Mouse (Mus musculus): ENCODE measurements around the gene Man2a1. TPM values are rescaled to one million over a fixed set of nuclear protein-coding genes. Genes with fewer than 3 reads are reported as not detected.

Gene Man2a1
- polyA plus RNA-seq, 1 experiment from 2014 or later, result 4.8 TPM

- no peak overlapping the region for H3K27ac ChIP-seq (replicated peaks; ENCODE audit: low read depth, low read length)
- no peaks in the 10 kb centered on the region for H3K36me3 ChIP-seq (ENCODE audit: control insufficient read depth, insufficient read depth, low read length)
- WGBS, result 89% methylated on average over 3 of the region's 3 CpGs
- H3K9ac ChIP-seq (ENCODE audit: low read length), result no peak overlapping the region
- H3K4me3 ChIP-seq (ENCODE audit: low read depth, low read length), result no peak overlapping the region
- no peak for DNase-seq (ENCODE audit: low spot score)
- no peaks in the 10 kb centered on the region for H3K9me3 ChIP-seq (ENCODE audit: control insufficient read depth, low read length)
- no peak for ATAC-seq (ENCODE audit: insufficient number of reproducible peaks, low FRiP score, low TSS enrichment, low read depth)
- no peaks in the 10 kb centered on the region for H3K4me1 ChIP-seq (ENCODE audit: control insufficient read depth, insufficient read depth, low read length)
- H3K27me3 ChIP-seq (ENCODE audit: control insufficient read depth, insufficient read depth, low read length), result no peaks in the 10 kb centered on the region
- no peak overlapping the region for H3K4me2 ChIP-seq (ENCODE audit: low read depth, severe bottlenecking)
Measured at GRCm38 (mm10) chr17:64592788-64593187, 7.7 kb upstream of the Man2a1 start.

GRCm38 (mm10) chr17:64597770-64598169 is 2.8 kb upstream of the Man2a1 start:
- H3K4me2 ChIP-seq (ENCODE audit: low read depth, severe bottlenecking), result no peak overlapping the region
- peaks cover 4% of the 10 kb centered on the region; the same call in 1 of the 2 replicates for H3K4me1 ChIP-seq (ENCODE audit: control insufficient read depth, insufficient read depth, low read length)
- WGBS, result 83% methylated on average over 9 of the region's 9 CpGs
- no peaks in the 10 kb centered on the region for H3K36me3 ChIP-seq (ENCODE audit: control insufficient read depth, insufficient read depth, low read length)
- no peak overlapping the region for H3K27ac ChIP-seq (replicated peaks; ENCODE audit: low read depth, low read length)
- no peaks in the 10 kb centered on the region for H3K27me3 ChIP-seq (ENCODE audit: control insufficient read depth, insufficient read depth, low read length)
- H3K9ac ChIP-seq (ENCODE audit: low read length), result no peak overlapping the region
- ATAC-seq (ENCODE audit: insufficient number of reproducible peaks, low FRiP score, low TSS enrichment, low read depth) (no peak), DNase-seq (ENCODE audit: low spot score) (no peak)
- H3K4me3 ChIP-seq (ENCODE audit: low read depth, low read length), result no peak overlapping the region
- no peaks in the 10 kb centered on the region for H3K9me3 ChIP-seq (ENCODE audit: control insufficient read depth, low read length)

- Histone ChIP-seq H3K4me2 (ENCODE audit: low read depth, severe bottlenecking) (peak overlapping the region; percentile 96), H3K4me1 (ENCODE audit: control insufficient read depth, insufficient read depth, low read length) (peaks cover 12% of the 10 kb centered on the region; the same call in 1 of the 2 replicates), H3K27me3 (ENCODE audit: control insufficient read depth, insufficient read depth, low read length) (no peaks in the 10 kb centered on the region), H3K36me3 (ENCODE audit: control insufficient read depth, insufficient read depth, low read length) (no peaks in the 10 kb centered on the region), H3K4me3 (ENCODE audit: low read depth, low read length) (peak overlapping the region; percentile 91; the same call in 1 of the 2 replicates), H3K9ac (ENCODE audit: low read length) (no peak overlapping the region), H3K9me3 (ENCODE audit: control insufficient read depth, low read length) (no peaks in the 10 kb centered on the region), H3K27ac (replicated peaks; ENCODE audit: low read depth, low read length) (no peak overlapping the region)
- 28% methylated on average over 4 of the region's 4 CpGs for whole genome bisulfite sequencing
- ATAC-seq (ENCODE audit: insufficient number of reproducible peaks, low FRiP score, low TSS enrichment, low read depth) (no peak), DNase-seq (ENCODE audit: low spot score) (no peak)
Measured at GRCm38 (mm10) chr17:64599916-64600315, 620 bp upstream of the Man2a1 start.

- H3K4me2 ChIP-seq (ENCODE audit: low read depth, severe bottlenecking), result peak overlapping the region; percentile 96
- H3K36me3 ChIP-seq (ENCODE audit: control insufficient read depth, insufficient read depth, low read length), result no peaks in the 10 kb centered on the region
- no peaks in the 10 kb centered on the region for H3K27me3 ChIP-seq (ENCODE audit: control insufficient read depth, insufficient read depth, low read length)
- peak overlapping the region; percentile 91 for H3K4me3 ChIP-seq (ENCODE audit: low read depth, low read length)
- H3K27ac ChIP-seq (replicated peaks; ENCODE audit: low read depth, low read length), result peak overlapping the region; percentile 89
- peak; percentile 72 for DNase-seq (ENCODE audit: low spot score)
- peak overlapping the region; percentile 91 for H3K9ac ChIP-seq (ENCODE audit: low read length)
- under 1% methylated on average over 65 of the region's 73 CpGs for WGBS
- no peaks in the 10 kb centered on the region for H3K9me3 ChIP-seq (ENCODE audit: control insufficient read depth, low read length)
- H3K4me1 ChIP-seq (ENCODE audit: control insufficient read depth, insufficient read depth, low read length), result peaks cover 12% of the 10 kb centered on the region; the same call in 1 of the 2 replicates
- peak; percentile 16; the same call in 1 of the 2 replicates for ATAC-seq (ENCODE audit: insufficient number of reproducible peaks, low FRiP score, low TSS enrichment, low read depth)
Measured at GRCm38 (mm10) chr17:64601091-64601750, 685 bp downstream of the Man2a1 start.

GRCm38 (mm10) chr17:64601751-64602578 is 1.4 kb downstream of the Man2a1 start:
- WGBS, result under 1% methylated on average over 44 of the region's 44 CpGs
- Histone ChIP-seq H3K4me1 (ENCODE audit: control insufficient read depth, insufficient read depth, low read length) (peaks cover 12% of the 10 kb centered on the region; the same call in 1 of the 2 replicates), H3K27ac (replicated peaks; ENCODE audit: low read depth, low read length) (no peak overlapping the region), H3K9ac (ENCODE audit: low read length) (peak overlapping the region; percentile 91), H3K4me2 (ENCODE audit: low read depth, severe bottlenecking) (peak overlapping the region; percentile 96), H3K4me3 (ENCODE audit: low read depth, low read length) (peak overlapping the region; percentile 91), H3K36me3 (ENCODE audit: control insufficient read depth, insufficient read depth, low read length) (no peaks in the 10 kb centered on the region), H3K27me3 (ENCODE audit: control insufficient read depth, insufficient read depth, low read length) (no peaks in the 10 kb centered on the region), H3K9me3 (ENCODE audit: control insufficient read depth, low read length) (no peaks in the 10 kb centered on the region)
- ATAC-seq (ENCODE audit: insufficient number of reproducible peaks, low FRiP score, low TSS enrichment, low read depth) (peak; percentile 18; the same call in 1 of the 2 replicates), DNase-seq (ENCODE audit: low spot score) (peak; percentile 67)

GRCm38 (mm10) chr17:64603134-64603533 is 2.6 kb downstream of the Man2a1 start:
- Histone ChIP-seq H3K9ac (ENCODE audit: low read length) (no peak overlapping the region), H3K36me3 (ENCODE audit: control insufficient read depth, insufficient read depth, low read length) (no peaks in the 10 kb centered on the region), H3K27ac (replicated peaks; ENCODE audit: low read depth, low read length) (no peak overlapping the region), H3K4me2 (ENCODE audit: low read depth, severe bottlenecking) (peak overlapping the region; percentile 96), H3K4me3 (ENCODE audit: low read depth, low read length) (0 out of 2 replicates have a peak overlapping the region, but pooled peaks have one; percentile 91), H3K27me3 (ENCODE audit: control insufficient read depth, insufficient read depth, low read length) (no peaks in the 10 kb centered on the region), H3K9me3 (ENCODE audit: control insufficient read depth, low read length) (no peaks in the 10 kb centered on the region), H3K4me1 (ENCODE audit: control insufficient read depth, insufficient read depth, low read length) (peaks cover 12% of the 10 kb centered on the region; the same call in 1 of the 2 replicates)
- no peak for DNase-seq (ENCODE audit: low spot score)
- no peak for ATAC-seq (ENCODE audit: insufficient number of reproducible peaks, low FRiP score, low TSS enrichment, low read depth)
- 54% methylated on average over 9 of the region's 9 CpGs for WGBS

- peaks cover 12% of the 10 kb centered on the region; the same call in 1 of the 2 replicates for H3K4me1 ChIP-seq (ENCODE audit: control insufficient read depth, insufficient read depth, low read length)
- no peak overlapping the region for H3K9ac ChIP-seq (ENCODE audit: low read length)
- H3K4me2 ChIP-seq (ENCODE audit: low read depth, severe bottlenecking), result no peak overlapping the region
- H3K36me3 ChIP-seq (ENCODE audit: control insufficient read depth, insufficient read depth, low read length), result no peaks in the 10 kb centered on the region
- 79% methylated on average over 5 of the region's 5 CpGs for whole genome bisulfite sequencing
- DNase-seq (ENCODE audit: low spot score) (no peak), ATAC-seq (ENCODE audit: insufficient number of reproducible peaks, low FRiP score, low TSS enrichment, low read depth) (no peak)
- no peaks in the 10 kb centered on the region for H3K9me3 ChIP-seq (ENCODE audit: control insufficient read depth, low read length)
- no peak overlapping the region for H3K4me3 ChIP-seq (ENCODE audit: low read depth, low read length)
- H3K27me3 ChIP-seq (ENCODE audit: control insufficient read depth, insufficient read depth, low read length), result no peaks in the 10 kb centered on the region
- no peak overlapping the region for H3K27ac ChIP-seq (replicated peaks; ENCODE audit: low read depth, low read length)
Measured at GRCm38 (mm10) chr17:64603534-64603933, 3.0 kb downstream of the Man2a1 start.

- WGBS, result 78% methylated on average over 5 of the region's 5 CpGs
- Histone ChIP-seq H3K9me3 (ENCODE audit: control insufficient read depth, low read length) (no peaks in the 10 kb centered on the region), H3K27ac (replicated peaks; ENCODE audit: low read depth, low read length) (no peak overlapping the region), H3K4me1 (ENCODE audit: control insufficient read depth, insufficient read depth, low read length) (peaks cover 12% of the 10 kb centered on the region; the same call in 1 of the 2 replicates), H3K4me3 (ENCODE audit: low read depth, low read length) (no peak overlapping the region), H3K4me2 (ENCODE audit: low read depth, severe bottlenecking) (no peak overlapping the region), H3K27me3 (ENCODE audit: control insufficient read depth, insufficient read depth, low read length) (no peaks in the 10 kb centered on the region), H3K9ac (ENCODE audit: low read length) (no peak overlapping the region), H3K36me3 (ENCODE audit: control insufficient read depth, insufficient read depth, low read length) (no peaks in the 10 kb centered on the region)
- ATAC-seq (ENCODE audit: insufficient number of reproducible peaks, low FRiP score, low TSS enrichment, low read depth) (no peak), DNase-seq (ENCODE audit: low spot score) (no peak)
Measured at GRCm38 (mm10) chr17:64604163-64604562, 3.6 kb downstream of the Man2a1 start.

All from limb, embryonic 11.5 days (tissue).